Mouse (Mus musculus): ENCODE results near the gene Tbcel. TPM values are rescaled to one million over a fixed set of nuclear protein-coding genes. Genes with fewer than 3 reads are reported as not detected.
A peak's percentile ranks its signal among the peaks of the same experiment; 100 is the strongest.

Gene Tbcel
- polyA plus RNA-seq, 1 experiment from 2014 or later = 5.2 TPM

GRCm38 (mm10) chr9:42442100-42442499 lies 65.5 kb downstream of the Tbcel start:
- peaks cover 38% of the 10 kb centered on the region for H3K36me3 ChIP-seq
- 0 out of 2 replicates have a peak, but pooled peaks cover 4% of the 10 kb centered on the region for H3K4me1 ChIP-seq (replicated peaks)
- H3K9me3 ChIP-seq (replicated peaks) = no peaks in the 10 kb centered on the region
- H3K9ac ChIP-seq = no peak overlapping the region
- no peak overlapping the region for H3K27ac ChIP-seq (ENCODE audit: poor library complexity, severe bottlenecking)
- no peak overlapping the region for H3K4me3 ChIP-seq
- no peak for ATAC-seq (ENCODE audit: insufficient number of reproducible peaks, low FRiP score)
- no peak overlapping the region for H3K4me2 ChIP-seq
- peaks cover 4% of the 10 kb centered on the region; the same call in 1 of the 2 replicates for H3K27me3 ChIP-seq (replicated peaks)
- 91% methylated on average over 8 of the region's 8 CpGs for WGBS

- H3K27ac ChIP-seq (ENCODE audit: poor library complexity, severe bottlenecking) = no peak overlapping the region
- ATAC-seq (ENCODE audit: insufficient number of reproducible peaks, low FRiP score) = no peak
These were observed 66.4 kb downstream of the Tbcel start for GRCm38 (mm10) chr9:42441234-42441633.

GRCm38 (mm10) chr9:42439446-42439845 lies 68.2 kb downstream of the Tbcel start:
- peaks cover 51% of the 10 kb centered on the region for H3K36me3 ChIP-seq
- peaks cover 4% of the 10 kb centered on the region; the same call in 1 of the 2 replicates for H3K27me3 ChIP-seq (replicated peaks)

More at GRCm38 (mm10) chr9:42441234-42441633, 66.4 kb downstream of the Tbcel start:
- Histone ChIP-seq H3K4me2 (no peak overlapping the region), H3K4me1 (replicated peaks) (0 out of 2 replicates have a peak, but pooled peaks cover 4% of the 10 kb centered on the region), H3K27me3 (replicated peaks) (peaks cover 4% of the 10 kb centered on the region; the same call in 1 of the 2 replicates), H3K4me3 (no peak overlapping the region), H3K9me3 (replicated peaks) (no peaks in the 10 kb centered on the region), H3K9ac (no peak overlapping the region), H3K36me3 (peaks cover 47% of the 10 kb centered on the region)
- WGBS = 93% methylated on average over 2 of the region's 2 CpGs

GRCm38 (mm10) chr9:42432155-42432554 lies 75.5 kb downstream of the Tbcel start:
- Histone ChIP-seq H3K4me2 (no peak overlapping the region), H3K9me3 (replicated peaks) (no peaks in the 10 kb centered on the region), H3K27me3 (replicated peaks) (no peaks in the 10 kb centered on the region), H3K9ac (no peak overlapping the region), H3K36me3 (peaks cover 23% of the 10 kb centered on the region), H3K4me3 (no peak overlapping the region), H3K4me1 (replicated peaks) (no peaks in the 10 kb centered on the region), H3K27ac (ENCODE audit: poor library complexity, severe bottlenecking) (no peak overlapping the region)
- ATAC-seq (ENCODE audit: insufficient number of reproducible peaks, low FRiP score) = no peak
- 71% methylated on average over 2 of the region's 2 CpGs for WGBS

More at GRCm38 (mm10) chr9:42439446-42439845, 68.2 kb downstream of the Tbcel start:
- H3K4me2 ChIP-seq = no peak overlapping the region
- no peaks in the 10 kb centered on the region for H3K9me3 ChIP-seq (replicated peaks)
- no peak overlapping the region for H3K9ac ChIP-seq
- ATAC-seq (ENCODE audit: insufficient number of reproducible peaks, low FRiP score) = no peak
- no peak overlapping the region for H3K4me3 ChIP-seq
- 53% methylated on average over 4 of the region's 4 CpGs for WGBS
- H3K4me1 ChIP-seq (replicated peaks) = no peaks in the 10 kb centered on the region
- no peak overlapping the region for H3K27ac ChIP-seq (ENCODE audit: poor library complexity, severe bottlenecking)

- Histone ChIP-seq H3K36me3 (peaks cover 17% of the 10 kb centered on the region), H3K4me3 (no peak overlapping the region), H3K27ac (ENCODE audit: poor library complexity, severe bottlenecking) (no peak overlapping the region), H3K9me3 (replicated peaks) (no peaks in the 10 kb centered on the region), H3K4me2 (no peak overlapping the region), H3K4me1 (replicated peaks) (peaks cover 2% of the 10 kb centered on the region; the same call in 1 of the 2 replicates), H3K9ac (no peak overlapping the region), H3K27me3 (replicated peaks) (no peaks in the 10 kb centered on the region)
- ATAC-seq (ENCODE audit: insufficient number of reproducible peaks, low FRiP score) = no peak
- 87% methylated on average over 2 of the region's 2 CpGs for WGBS
These were observed 76.0 kb downstream of the Tbcel start for GRCm38 (mm10) chr9:42431606-42432005.

- peaks cover 5% of the 10 kb centered on the region; the same call in 1 of the 2 replicates for H3K4me1 ChIP-seq (replicated peaks)
- no peaks in the 10 kb centered on the region for H3K27me3 ChIP-seq (replicated peaks)
- no peak overlapping the region for H3K4me3 ChIP-seq
- H3K27ac ChIP-seq (ENCODE audit: poor library complexity, severe bottlenecking) = no peak overlapping the region
- peaks cover 9% of the 10 kb centered on the region; the same call in 1 of the 2 replicates for H3K36me3 ChIP-seq
- H3K4me2 ChIP-seq = no peak overlapping the region
- WGBS = 65% methylated on average over 12 of the region's 12 CpGs
- H3K9ac ChIP-seq = no peak overlapping the region
- 0 out of 2 replicates have a peak, but pooled peaks have one; percentile 36 for ATAC-seq (ENCODE audit: insufficient number of reproducible peaks, low FRiP score)
- no peaks in the 10 kb centered on the region for H3K9me3 ChIP-seq (replicated peaks)
These were observed 79.3 kb downstream of the Tbcel start for GRCm38 (mm10) chr9:42428060-42428924.

GRCm38 (mm10) chr9:42426661-42427358 lies 80.8 kb downstream of the Tbcel start:
- 51% methylated on average over 10 of the region's 10 CpGs for WGBS

GRCm38 (mm10) chr9:42423649-42424048 lies 84.0 kb downstream of the Tbcel start:
- ATAC-seq (ENCODE audit: insufficient number of reproducible peaks, low FRiP score) = no peak
- Histone ChIP-seq H3K9me3 (replicated peaks) (no peaks in the 10 kb centered on the region), H3K36me3 (peaks cover 17% of the 10 kb centered on the region), H3K4me3 (no peak overlapping the region), H3K9ac (no peak overlapping the region), H3K27ac (ENCODE audit: poor library complexity, severe bottlenecking) (no peak overlapping the region), H3K4me1 (replicated peaks) (peaks cover 5% of the 10 kb centered on the region; the same call in 1 of the 2 replicates), H3K4me2 (no peak overlapping the region), H3K27me3 (replicated peaks) (no peaks in the 10 kb centered on the region)
- 73% methylated on average over 2 of the region's 2 CpGs for WGBS

More at GRCm38 (mm10) chr9:42426661-42427358, 80.8 kb downstream of the Tbcel start:
- H3K9me3 ChIP-seq (replicated peaks) = no peaks in the 10 kb centered on the region
- H3K4me3 ChIP-seq = no peak overlapping the region
- H3K9ac ChIP-seq = no peak overlapping the region
- no peak overlapping the region for H3K27ac ChIP-seq (ENCODE audit: poor library complexity, severe bottlenecking)
- no peak for ATAC-seq (ENCODE audit: insufficient number of reproducible peaks, low FRiP score)
- H3K36me3 ChIP-seq = peaks cover 15% of the 10 kb centered on the region
- no peak overlapping the region for H3K4me2 ChIP-seq
- peaks cover 5% of the 10 kb centered on the region; the same call in 1 of the 2 replicates for H3K4me1 ChIP-seq (replicated peaks)
- no peaks in the 10 kb centered on the region for H3K27me3 ChIP-seq (replicated peaks)

- no peak overlapping the region for H3K27ac ChIP-seq (ENCODE audit: poor library complexity, severe bottlenecking)
- H3K9me3 ChIP-seq (replicated peaks) = no peaks in the 10 kb centered on the region
- no peak for ATAC-seq (ENCODE audit: insufficient number of reproducible peaks, low FRiP score)
- H3K27me3 ChIP-seq (replicated peaks) = no peaks in the 10 kb centered on the region
- H3K4me3 ChIP-seq = no peak overlapping the region
- H3K9ac ChIP-seq = no peak overlapping the region
- no peaks in the 10 kb centered on the region for H3K4me1 ChIP-seq (replicated peaks)
- peaks cover 17% of the 10 kb centered on the region for H3K36me3 ChIP-seq
- H3K4me2 ChIP-seq = no peak overlapping the region
- WGBS = 48% methylated on average over 2 of the region's 2 CpGs
These were observed 87.9 kb downstream of the Tbcel start for GRCm38 (mm10) chr9:42419687-42420086.

GRCm38 (mm10) chr9:42418786-42419185 lies 88.8 kb downstream of the Tbcel start:
- Histone ChIP-seq H3K4me1 (replicated peaks) (no peaks in the 10 kb centered on the region), H3K27ac (ENCODE audit: poor library complexity, severe bottlenecking) (no peak overlapping the region), H3K9ac (no peak overlapping the region), H3K4me2 (no peak overlapping the region), H3K9me3 (replicated peaks) (no peaks in the 10 kb centered on the region), H3K4me3 (no peak overlapping the region), H3K27me3 (replicated peaks) (no peaks in the 10 kb centered on the region), H3K36me3 (peaks cover 17% of the 10 kb centered on the region)
- no peak for ATAC-seq (ENCODE audit: insufficient number of reproducible peaks, low FRiP score)
- 84% methylated on average over 5 of the region's 5 CpGs for whole genome bisulfite sequencing
